Mouse (Mus musculus): Measurements from ENCODE around the gene Hist1h2bj. TPM values are rescaled to one million over a fixed set of nuclear protein-coding genes. Genes with fewer than 3 reads are reported as not detected.
A peak's percentile ranks its signal among the peaks of the same experiment; 100 is the strongest.
"Not testable (repeated sequence)": the region's sequence is repeated elsewhere in the genome, so short reads cannot be mapped to it uniquely, and the experiment has no call there.

Hist1h2bj gene
- 3.4 and 7.4 TPM in 2 replicates for polyA plus RNA-seq (2014; fragmentation: Nextera tagmentation; extraction: Ambion mirVana)

DNA sequence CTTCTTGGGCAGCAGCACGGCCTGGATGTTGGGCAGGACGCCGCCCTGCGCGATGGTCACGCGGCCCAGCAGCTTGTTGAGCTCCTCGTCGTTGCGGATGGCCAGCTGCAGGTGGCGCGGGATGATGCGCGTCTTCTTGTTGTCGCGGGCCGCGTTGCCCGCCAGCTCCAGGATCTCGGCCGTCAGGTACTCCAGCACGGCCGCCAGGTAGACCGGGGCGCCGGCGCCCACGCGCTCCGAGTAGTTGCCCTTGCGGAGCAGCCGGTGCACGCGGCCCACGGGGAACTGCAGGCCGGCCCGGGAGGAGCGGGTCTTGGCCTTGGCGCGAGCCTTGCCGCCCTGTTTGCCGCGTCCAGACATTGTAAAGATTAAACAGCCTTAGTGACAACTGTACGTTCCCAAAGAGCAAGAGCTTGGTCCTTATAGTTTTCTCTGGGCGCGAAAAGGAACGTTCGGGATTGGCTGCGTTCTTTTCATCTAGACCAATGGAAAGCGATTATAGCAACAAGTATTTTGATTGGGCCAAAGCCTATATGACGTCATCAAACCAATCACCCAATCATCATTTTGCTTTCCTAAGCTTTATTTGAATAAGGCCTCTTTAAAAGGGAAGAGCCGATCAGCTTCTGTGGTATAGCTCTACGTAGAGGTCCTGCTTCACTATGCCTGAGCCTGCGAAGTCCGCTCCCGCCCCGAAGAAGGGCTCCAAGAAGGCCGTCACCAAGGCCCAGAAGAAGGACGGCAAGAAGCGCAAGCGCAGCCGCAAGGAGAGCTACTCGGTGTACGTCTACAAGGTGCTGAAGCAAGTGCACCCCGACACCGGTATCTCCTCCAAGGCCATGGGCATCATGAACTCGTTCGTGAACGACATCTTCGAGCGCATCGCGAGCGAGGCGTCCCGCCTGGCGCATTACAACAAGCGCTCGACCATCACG is at the start of gene Hist1h2bj, which contains the start of gene Hist1h2ag:
Gene Hist1h2bj, plus strand, starts transcription at position 647 of the 935 bp plus-strand sequence.
Gene Hist1h2ag, minus strand, starts transcription at position 377 of the 935 bp plus-strand sequence.
- H3K9me3 ChIP-seq (ENCODE audit: control insufficient read depth, low read length); H3K36me3 ChIP-seq (ENCODE audit: control insufficient read depth, insufficient read depth, low read length); H3K27me3 ChIP-seq (replicated peaks; ENCODE audit: control insufficient read depth, insufficient read depth, low read length): not testable (repeated sequence)
- WGBS, result 0% methylated on average over 32 of the region's 80 CpGs
- DNase-seq (ENCODE audit: low spot score), result peak; percentile 99
- peak within 1 kb of the TSS; percentile 66 for H3K9ac ChIP-seq (ENCODE audit: low read depth, low read length)
- peak; percentile 89 for ATAC-seq (ENCODE audit: low read depth)
- peak within 1 kb of the TSS; percentile 61 for H3K4me2 ChIP-seq (ENCODE audit: low read depth, low read length)
- H3K4me3 ChIP-seq (ENCODE audit: low read depth, low read length), result peak within 1 kb of the TSS; percentile 42
- H3K4me1 ChIP-seq (ENCODE audit: control insufficient read depth, insufficient read depth, low read length), result peaks cover 23% of the 10 kb centered on the region
- H3K27ac ChIP-seq (replicated peaks; ENCODE audit: low read depth, low read length), result peak within 1 kb of the TSS; percentile 92

DNA sequence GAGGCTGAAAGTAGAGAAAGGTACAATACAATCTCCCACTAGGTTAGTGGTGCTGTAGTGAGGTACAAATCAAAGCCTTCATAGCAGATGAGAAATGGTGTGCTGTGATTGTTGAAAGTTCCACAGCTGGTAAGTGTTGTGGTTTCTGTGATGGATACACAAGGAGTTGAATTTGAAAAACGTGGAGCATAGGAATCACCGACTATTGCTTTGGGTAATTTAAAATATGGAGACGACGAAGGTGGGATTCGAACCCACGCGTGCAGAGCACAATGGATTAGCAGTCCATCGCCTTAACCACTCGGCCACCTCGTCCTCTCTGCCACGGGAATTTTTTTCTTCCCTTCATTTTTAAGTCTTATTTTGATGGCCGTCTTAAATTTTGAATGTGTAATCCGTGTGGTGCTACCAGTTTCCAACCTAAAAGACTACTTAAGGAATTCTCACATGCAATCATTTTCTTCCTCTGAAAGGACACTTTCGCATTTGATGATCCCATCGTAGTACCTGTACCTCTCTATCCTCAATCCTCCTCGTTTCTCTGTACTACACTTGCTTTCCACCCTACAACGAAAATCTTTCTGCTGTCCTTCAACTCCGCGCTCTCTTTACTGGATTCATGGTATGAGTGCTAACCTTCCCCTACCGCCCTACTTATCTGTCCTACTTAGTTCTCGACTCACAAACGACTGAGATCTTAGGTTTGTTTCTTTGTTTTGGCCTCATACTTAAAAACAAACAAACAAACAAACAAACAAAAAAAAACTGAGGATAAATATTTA is 48.9 kb upstream of the Hist1h2bj start:
- H3K27ac ChIP-seq (replicated peaks; ENCODE audit: low read depth, low read length), result no peak overlapping the region

GRCm38 (mm10) chr13:21994896-21995295 is 48.1 kb upstream of the Hist1h2bj start:
- Histone ChIP-seq H3K4me2 (ENCODE audit: low read depth, low read length) (peak overlapping the region; percentile 56), H3K36me3 (ENCODE audit: control insufficient read depth, insufficient read depth, low read length) (no peaks in the 10 kb centered on the region), H3K27ac (replicated peaks; ENCODE audit: low read depth, low read length) (no peak overlapping the region), H3K4me1 (ENCODE audit: control insufficient read depth, insufficient read depth, low read length) (0 out of 2 replicates have a peak, but pooled peaks cover 12% of the 10 kb centered on the region), H3K9me3 (ENCODE audit: control insufficient read depth, low read length) (peaks cover 7% of the 10 kb centered on the region; the same call in 1 of the 2 replicates), H3K9ac (ENCODE audit: low read depth, low read length) (peak overlapping the region; percentile 37; the same call in 1 of the 2 replicates), H3K4me3 (ENCODE audit: low read depth, low read length) (peak overlapping the region; percentile 38), H3K27me3 (replicated peaks; ENCODE audit: control insufficient read depth, insufficient read depth, low read length) (peaks cover 71% of the 10 kb centered on the region)
- DNase-seq (ENCODE audit: low spot score) (no peak), ATAC-seq (ENCODE audit: low read depth) (no peak)
- WGBS, result 5% methylated on average over 8 of the region's 8 CpGs

More for the DNA sequence above, 48.9 kb upstream of the Hist1h2bj start:
- WGBS, result 2% methylated on average over 22 of the region's 22 CpGs
- DNase-seq (ENCODE audit: low spot score) (peak; percentile 27), ATAC-seq (ENCODE audit: low read depth) (no peak)
- peaks cover 7% of the 10 kb centered on the region; the same call in 1 of the 2 replicates for H3K9me3 ChIP-seq (ENCODE audit: control insufficient read depth, low read length)
- H3K4me1 ChIP-seq (ENCODE audit: control insufficient read depth, insufficient read depth, low read length), result 0 out of 2 replicates have a peak, but pooled peaks cover 12% of the 10 kb centered on the region
- H3K27me3 ChIP-seq (replicated peaks; ENCODE audit: control insufficient read depth, insufficient read depth, low read length), result peaks cover 63% of the 10 kb centered on the region
- 0 out of 2 replicates have a peak overlapping the region, but pooled peaks have one; percentile 10 for H3K4me3 ChIP-seq (ENCODE audit: low read depth, low read length)
- peak overlapping the region; percentile 23; the same call in 1 of the 2 replicates for H3K4me2 ChIP-seq (ENCODE audit: low read depth, low read length)
- no peak overlapping the region for H3K9ac ChIP-seq (ENCODE audit: low read depth, low read length)
- no peaks in the 10 kb centered on the region for H3K36me3 ChIP-seq (ENCODE audit: control insufficient read depth, insufficient read depth, low read length)

- peak; percentile 57; the same call in 1 of the 2 replicates for ATAC-seq (ENCODE audit: low read depth)
- Histone ChIP-seq H3K9me3 (ENCODE audit: control insufficient read depth, low read length) (peaks cover 7% of the 10 kb centered on the region; the same call in 1 of the 2 replicates), H3K36me3 (ENCODE audit: control insufficient read depth, insufficient read depth, low read length) (no peaks in the 10 kb centered on the region), H3K4me3 (ENCODE audit: low read depth, low read length) (peak overlapping the region; percentile 38), H3K4me2 (ENCODE audit: low read depth, low read length) (peak overlapping the region; percentile 56), H3K4me1 (ENCODE audit: control insufficient read depth, insufficient read depth, low read length) (0 out of 2 replicates have a peak, but pooled peaks cover 12% of the 10 kb centered on the region), H3K27me3 (replicated peaks; ENCODE audit: control insufficient read depth, insufficient read depth, low read length) (peaks cover 76% of the 10 kb centered on the region), H3K9ac (ENCODE audit: low read depth, low read length) (peak overlapping the region; percentile 37; the same call in 1 of the 2 replicates), H3K27ac (replicated peaks; ENCODE audit: low read depth, low read length) (no peak overlapping the region)
- DNase-seq (ENCODE audit: low spot score), result peak; percentile 45
- WGBS, result 1% methylated on average over 18 of the region's 21 CpGs
Measured at GRCm38 (mm10) chr13:21995331-21995914, 47.6 kb upstream of the Hist1h2bj start.

- Histone ChIP-seq H3K27me3 (replicated peaks; ENCODE audit: control insufficient read depth, insufficient read depth, low read length) (peaks cover 85% of the 10 kb centered on the region), H3K27ac (replicated peaks; ENCODE audit: low read depth, low read length) (no peak overlapping the region), H3K36me3 (ENCODE audit: control insufficient read depth, insufficient read depth, low read length) (no peaks in the 10 kb centered on the region), H3K9ac (ENCODE audit: low read depth, low read length) (no peak overlapping the region), H3K4me1 (ENCODE audit: control insufficient read depth, insufficient read depth, low read length) (0 out of 2 replicates have a peak, but pooled peaks cover 12% of the 10 kb centered on the region), H3K4me2 (ENCODE audit: low read depth, low read length) (peak overlapping the region; percentile 56), H3K4me3 (ENCODE audit: low read depth, low read length) (peak overlapping the region; percentile 38), H3K9me3 (ENCODE audit: control insufficient read depth, low read length) (peaks cover 3% of the 10 kb centered on the region; the same call in 1 of the 2 replicates)
- 3% methylated on average over 12 of the region's 12 CpGs for WGBS
- ATAC-seq (ENCODE audit: low read depth), result no peak
- no peak for DNase-seq (ENCODE audit: low spot score)
Measured at GRCm38 (mm10) chr13:21996101-21996839, 46.7 kb upstream of the Hist1h2bj start.

DNA sequence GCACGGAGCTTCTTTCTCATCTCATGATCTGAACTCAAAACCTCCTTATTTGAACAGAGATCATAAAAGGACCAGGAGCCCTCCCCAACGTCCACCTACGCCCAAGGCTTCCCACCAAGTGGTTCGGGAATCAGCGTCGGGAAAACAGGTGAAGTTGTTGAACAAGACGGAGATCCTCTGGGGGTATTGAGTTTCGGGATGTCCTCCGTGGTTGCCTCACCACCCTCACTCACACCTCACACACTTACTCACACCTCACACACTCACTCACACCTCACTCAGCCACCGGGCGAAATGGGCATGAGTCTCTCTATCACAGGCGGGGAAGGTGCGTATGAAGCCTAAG is 46.2 kb upstream of the Hist1h2bj start:
- whole genome bisulfite sequencing, result under 1% methylated on average over 13 of the region's 13 CpGs
- H3K9ac ChIP-seq (ENCODE audit: low read depth, low read length), result no peak overlapping the region
- H3K36me3 ChIP-seq (ENCODE audit: control insufficient read depth, insufficient read depth, low read length), result no peaks in the 10 kb centered on the region
- ATAC-seq (ENCODE audit: low read depth) (no peak), DNase-seq (ENCODE audit: low spot score) (no peak)
- H3K4me1 ChIP-seq (ENCODE audit: control insufficient read depth, insufficient read depth, low read length), result 0 out of 2 replicates have a peak, but pooled peaks cover 12% of the 10 kb centered on the region
- peak overlapping the region; percentile 56 for H3K4me2 ChIP-seq (ENCODE audit: low read depth, low read length)
- no peaks in the 10 kb centered on the region for H3K9me3 ChIP-seq (ENCODE audit: control insufficient read depth, low read length)
- peak overlapping the region; percentile 38 for H3K4me3 ChIP-seq (ENCODE audit: low read depth, low read length)
- peaks cover 85% of the 10 kb centered on the region for H3K27me3 ChIP-seq (replicated peaks; ENCODE audit: control insufficient read depth, insufficient read depth, low read length)
- H3K27ac ChIP-seq (replicated peaks; ENCODE audit: low read depth, low read length), result no peak overlapping the region

GRCm38 (mm10) chr13:21997201-21997820 is 45.7 kb upstream of the Hist1h2bj start:
- Histone ChIP-seq H3K27ac (replicated peaks; ENCODE audit: low read depth, low read length) (no peak overlapping the region), H3K9me3 (ENCODE audit: control insufficient read depth, low read length) (no peaks in the 10 kb centered on the region), H3K4me1 (ENCODE audit: control insufficient read depth, insufficient read depth, low read length) (0 out of 2 replicates have a peak, but pooled peaks cover 12% of the 10 kb centered on the region), H3K36me3 (ENCODE audit: control insufficient read depth, insufficient read depth, low read length) (no peaks in the 10 kb centered on the region), H3K4me3 (ENCODE audit: low read depth, low read length) (peak overlapping the region; percentile 38), H3K4me2 (ENCODE audit: low read depth, low read length) (peak overlapping the region; percentile 56), H3K27me3 (replicated peaks; ENCODE audit: control insufficient read depth, insufficient read depth, low read length) (peaks cover 89% of the 10 kb centered on the region), H3K9ac (ENCODE audit: low read depth, low read length) (no peak overlapping the region)
- DNase-seq (ENCODE audit: low spot score) (no peak), ATAC-seq (ENCODE audit: low read depth) (no peak)
- 2% methylated on average over 21 of the region's 21 CpGs for WGBS
